Comparison of ENCODE assay signal across 27 mouse cellular contexts in genomic region chr19:8734334-8734733, GRCm38 (mm10). TPM values are rescaled to one million over a fixed set of nuclear protein-coding genes. Genes with fewer than 3 reads are reported as not detected.
"Had no signal": no experiment of that assay in that cellular context is flagged by ENCODE, and none has a peak within 500 bp of the region (broad histone marks: within the 10 kb centered on the region; RNA-seq: fewer than 3 reads in every experiment).

No protein-coding gene starts in this region.

- H3K27me3 ChIP-seq: heart, embryonic 15.5 days; hindbrain, embryonic 13.5 days; hindbrain, embryonic 15.5 days; kidney, embryonic 15.5 days; limb, embryonic 13.5 days; limb, embryonic 15.5 days had no signal

- H3K9ac ChIP-seq: heart, embryonic 15.5 days had no signal

- DNase-seq: gastrocnemius, postnatal 14 days; gastrocnemius, postnatal 36 days; heart, adult 18-20 months; heart, postnatal 14 days; heart, postnatal 36 days; kidney, adult 11 months; kidney, adult 2 months; kidney, adult 9 months; kidney, postnatal 14 days; kidney, postnatal 36 days; layer of hippocampus, adult 9-11 months; layer of hippocampus, postnatal 36 days; left cerebral cortex, postnatal 4 days had no signal

- ATAC-seq: liver, embryonic 12.5 days had no signal

- H3K9me3 ChIP-seq: heart, embryonic 13.5 days; heart, embryonic 15.5 days; hindbrain, embryonic 13.5 days; hindbrain, embryonic 15.5 days; kidney, embryonic 15.5 days; limb, embryonic 13.5 days; limb, embryonic 15.5 days; liver, embryonic 12.5 days had no signal

- H3K27ac ChIP-seq: heart, embryonic 13.5 days; heart, embryonic 15.5 days; kidney, postnatal 0 days; limb, embryonic 13.5 days; limb, embryonic 15.5 days had no signal

- H3K4me3 ChIP-seq: heart, embryonic 15.5 days had no signal

RNA-seq across cellular contexts. Expression of gene 1700092M07Rik, which starts 6.2 kb away (rescaled TPM):
- total RNA-seq: gastrocnemius, adult 8-10 months; gastrocnemius, postnatal 14 days; heart, postnatal 36 days; hematopoietic stem cell, adult 5-6 weeks; hindbrain, postnatal 0 days had no signal
- polyA plus RNA-seq: large intestine, adult 2 months; liver, adult 2 months had no signal
